Mouse (Mus musculus): Measurements from ENCODE around the gene Rnf121. TPM values are rescaled to one million over a fixed set of nuclear protein-coding genes. Genes with fewer than 3 reads are reported as not detected.

The Rnf121 gene
- polyA plus RNA-seq (2012) = 3.2 and 3.7 TPM in 2 replicates

DNA sequence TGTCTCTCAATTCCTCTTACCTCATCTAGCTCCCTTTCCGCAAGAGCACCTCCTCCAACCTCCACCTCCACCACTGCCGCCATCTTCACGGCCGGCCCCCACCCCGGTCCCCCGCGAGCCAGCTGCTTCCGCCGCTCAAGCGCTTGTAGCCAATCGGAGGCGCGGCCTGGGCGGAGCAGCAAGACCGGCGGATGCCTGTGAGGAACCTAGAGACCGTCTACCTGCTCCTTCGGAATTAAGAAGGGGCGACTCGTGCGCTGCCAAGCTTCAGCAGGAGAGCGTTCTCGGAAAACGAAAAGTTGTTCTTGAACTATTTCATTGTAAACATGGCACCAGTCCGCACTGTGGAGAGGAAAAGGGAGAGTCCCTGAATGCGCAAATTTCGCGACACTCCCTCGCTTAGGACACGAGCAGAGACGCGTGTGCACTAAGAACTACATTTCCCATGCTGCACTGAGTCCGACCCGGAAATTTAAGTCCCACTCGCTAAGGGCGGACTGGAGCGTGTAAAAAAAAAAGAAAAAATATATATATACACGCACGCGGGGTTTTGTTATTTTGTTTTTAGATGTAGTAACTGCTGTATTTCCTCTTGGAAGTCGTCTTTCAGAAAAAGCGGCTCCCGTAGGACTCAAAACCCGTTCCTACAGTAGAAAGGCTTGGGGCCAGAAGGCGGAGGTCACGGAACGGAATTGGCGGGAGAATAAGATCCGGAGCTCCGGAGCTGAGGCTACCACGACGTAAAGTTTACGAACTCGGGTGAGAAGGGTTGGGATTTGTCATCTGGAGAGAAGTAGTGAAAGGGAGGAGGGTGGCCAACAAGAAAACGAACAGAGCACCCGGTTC lies at the start of gene Rnf121, which contains the start of the genes Xndc1 and Xntrpc:
Gene Rnf121 (minus strand): TSS at position 424 of the 846 bp plus-strand sequence.
Gene Xndc1 (plus strand): TSS at position 466 of the 846 bp plus-strand sequence.
Gene Xntrpc (plus strand): TSS at position 668 of the 846 bp plus-strand sequence.

DNA sequence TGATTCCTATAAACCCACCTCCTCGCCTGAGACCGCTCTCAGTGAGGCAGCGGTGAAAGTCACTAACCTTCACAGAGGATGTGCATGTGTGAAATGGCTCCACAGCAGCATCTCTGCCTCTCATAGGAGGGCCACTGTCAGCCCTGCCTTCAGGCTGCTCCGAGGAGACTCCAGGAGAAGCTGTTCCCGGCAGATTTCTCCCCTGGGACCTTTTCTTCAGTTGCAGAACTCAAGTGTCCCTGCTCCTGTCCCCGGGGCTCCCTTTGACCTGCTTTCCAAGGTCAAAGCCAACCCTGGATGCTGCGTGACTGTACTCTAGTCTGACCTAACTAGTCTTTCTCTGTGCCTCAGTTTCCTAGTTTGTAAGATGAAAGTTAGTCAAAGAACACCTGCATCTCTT lies 43.9 kb upstream of the Rnf121 start, which contains the start of gene Art5:
Gene Art5 (minus strand): TSS at position 319 of the 400 bp plus-strand sequence.

GRCm38 (mm10) chr7:102101487-102101886 lies 36.2 kb upstream of the Rnf121 start, which contains the start of gene Art1:
Art1 (plus strand) TSS chr7:102101743.

GRCm38 (mm10) chr7:102082816-102083215 lies 17.5 kb upstream of the Rnf121 start, which contains the start of gene Trpc2:
Trpc2 (plus strand) TSS chr7:102083116.

DNA sequence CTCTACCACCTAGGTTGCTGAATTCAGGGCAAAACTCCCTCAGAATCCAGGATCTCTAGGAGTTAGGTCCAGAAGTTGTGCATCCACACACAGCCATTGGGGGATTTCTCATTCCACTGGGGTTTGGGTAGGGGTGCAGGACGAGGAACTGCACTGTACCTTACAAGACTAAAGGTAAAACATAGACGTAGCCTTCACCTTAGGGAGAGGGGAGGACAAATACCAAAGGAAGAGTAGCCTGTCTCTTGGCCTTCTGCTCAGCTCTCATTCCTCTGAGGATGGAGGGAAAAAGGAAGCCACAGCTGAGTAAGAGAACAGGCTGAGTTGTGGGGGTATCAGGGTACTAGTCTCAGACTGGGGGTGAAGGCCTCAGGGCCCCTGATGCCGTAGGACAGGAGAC lies 46.7 kb downstream of the Rnf121 start, which contains the start of gene Il18bp:
Gene Il18bp (minus strand): TSS at position 101 of the 400 bp plus-strand sequence.

Other genes with a start within 250 kb of the Rnf121 start
- gene Phox2a, start 247.2 kb downstream of the Rnf121 start, polyA plus RNA-seq (2012) = 0.07 and 0.09 TPM in 2 replicates
- gene Inppl1, start 227.2 kb downstream of the Rnf121 start, polyA plus RNA-seq (2012) = 11.8 and 13.7 TPM in 2 replicates
- gene Folr2, start 208.3 kb downstream of the Rnf121 start, polyA plus RNA-seq (2012) = not detected in 2 replicates
- 18.9 and 25.1 TPM in 2 replicates for gene Anapc15, start 201.8 kb downstream of the Rnf121 start, polyA plus RNA-seq (2012)
- 0.10 and 0.11 TPM in 2 replicates for gene Folr1, start 194.7 kb downstream of the Rnf121 start, polyA plus RNA-seq (2012)
- gene Lamtor1, start 159.6 kb downstream of the Rnf121 start, polyA plus RNA-seq (2012) = 98.1 and 126 TPM in 2 replicates
- 0.03 and 0.08 TPM in 2 replicates for gene Tomt, start 159.1 kb downstream of the Rnf121 start, polyA plus RNA-seq (2012)
- 0.22 TPM in 1 of 2 replicates, not detected in the other for gene Lrrc51, start 131.6 kb downstream of the Rnf121 start, polyA plus RNA-seq (2012)
- 131 and 170 TPM in 2 replicates for gene Numa1, start 131.4 kb downstream of the Rnf121 start, polyA plus RNA-seq (2012)
- 7.0 and 11.9 TPM in 2 replicates for gene Il18bp, start 46.8 kb downstream of the Rnf121 start, polyA plus RNA-seq (2012)
- gene Xndc1, start within 50 bp of the Rnf121 start, polyA plus RNA-seq (2012) = 18.2 and 25.0 TPM in 2 replicates
- 0.90 and 1.6 TPM in 2 replicates for gene Xntrpc, start 244 bp upstream of the Rnf121 start, polyA plus RNA-seq (2012)
- 1.0 and 1.4 TPM in 2 replicates for gene Trpc2, start 17.6 kb upstream of the Rnf121 start, polyA plus RNA-seq (2012)
- gene Art1, start 36.3 kb upstream of the Rnf121 start, polyA plus RNA-seq (2012) = 0.04 TPM in 1 of 2 replicates, not detected in the other
- 0.36 and 0.67 TPM in 2 replicates for gene Art5, start 44.0 kb upstream of the Rnf121 start, polyA plus RNA-seq (2012)
- 0.06 TPM in 1 of 2 replicates, not detected in the other for gene Chrna10, start 51.4 kb upstream of the Rnf121 start, polyA plus RNA-seq (2012)
- gene Nup98, start 144.7 kb upstream of the Rnf121 start, polyA plus RNA-seq (2012) = 6.3 and 6.6 TPM in 2 replicates
- gene Pgap2, start 144.7 kb upstream of the Rnf121 start, polyA plus RNA-seq (2012) = 36.3 and 45.3 TPM in 2 replicates
- 163 and 199 TPM in 2 replicates for gene Rhog, start 190.6 kb upstream of the Rnf121 start, polyA plus RNA-seq (2012)
- 47.6 and 63.0 TPM in 2 replicates for gene Stim1, start 202.3 kb upstream of the Rnf121 start, polyA plus RNA-seq (2012)